Mouse (Mus musculus) brown adipose tissue, adult 24 weeks (tissue): ENCODE results near the gene Sycp2l. TPM values are rescaled to one million over a fixed set of nuclear protein-coding genes. Genes with fewer than 3 reads are reported as not detected.
"Not testable (repeated sequence)": the region's sequence is repeated elsewhere in the genome, so short reads cannot be mapped to it uniquely, and the experiment has no call there.

ENCODE experiments used
- H3K27ac ChIP-seq: fragments of 200-500 bp; replicated peaks from 2 replicates; pipeline ENCODE4 v1.5.1; 2012; ENCODE audit warnings: low read depth, mild to moderate bottlenecking, low read length
- H3K4me1 ChIP-seq: fragments of 200-500 bp; 2 replicates; pipeline ENCODE4 v1.6.1; 2012; ENCODE audit warnings: low read length, mixed read lengths; ENCODE audit not compliant: control insufficient read depth, insufficient read depth, insufficient read length
- H3K4me3 ChIP-seq: fragments of 200-500 bp; 2 replicates; pipeline ENCODE4 v1.5.1; 2012; ENCODE audit warnings: low read depth, mild to moderate bottlenecking, low read length, moderate library complexity; ENCODE audit not compliant: insufficient read depth
- polyA plus RNA-seq: library from polyadenylated mRNA; stranded (reverse); fragments of >200 nt; gene quantifications from 2 replicates; pipeline ENCODE4 v1.2.4, GENCODE M21; 2012; ENCODE audit not compliant: missing spikeins, insufficient read depth, insufficient read length

The Sycp2l gene
- polyA plus RNA-seq, 1 experiment: not detected

GRCm38 (mm10) chr13:41195640-41196333, 81.7 kb downstream of the Sycp2l start:
- Histone ChIP-seq H3K4me3 (no peak overlapping the region), H3K4me1 (no peaks in the 10 kb centered on the region), H3K27ac (no peak overlapping the region)

- Histone ChIP-seq H3K27ac (no peak overlapping the region), H3K4me1 (no peaks in the 10 kb centered on the region), H3K4me3 (no peak overlapping the region)
Measured at GRCm38 (mm10) chr13:41200861-41201260, 86.8 kb downstream of the Sycp2l start.

DNA sequence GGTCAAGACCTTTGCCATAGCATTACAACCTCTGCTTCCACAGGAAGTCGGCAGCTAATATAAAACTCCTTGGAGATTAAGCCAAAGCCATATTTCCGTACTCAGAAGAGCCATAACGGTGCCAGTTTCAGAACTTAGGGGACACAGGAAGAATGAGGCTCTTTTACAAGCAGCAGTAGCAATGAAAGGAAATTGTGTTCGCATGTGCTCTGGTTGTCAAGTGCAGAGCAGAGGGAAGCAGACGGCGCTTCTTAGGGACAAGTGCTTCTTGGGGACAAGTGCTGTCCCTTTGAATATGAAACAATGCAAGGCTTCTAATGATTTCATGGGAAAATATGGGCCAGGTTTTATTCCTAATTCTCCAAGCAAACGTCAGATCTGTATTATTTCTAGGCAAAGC, 89.2 kb downstream of the Sycp2l start:
- H3K4me1 ChIP-seq: no peaks in the 10 kb centered on the region
- H3K4me3 ChIP-seq: no peak overlapping the region
- H3K27ac ChIP-seq: no peak overlapping the region

DNA sequence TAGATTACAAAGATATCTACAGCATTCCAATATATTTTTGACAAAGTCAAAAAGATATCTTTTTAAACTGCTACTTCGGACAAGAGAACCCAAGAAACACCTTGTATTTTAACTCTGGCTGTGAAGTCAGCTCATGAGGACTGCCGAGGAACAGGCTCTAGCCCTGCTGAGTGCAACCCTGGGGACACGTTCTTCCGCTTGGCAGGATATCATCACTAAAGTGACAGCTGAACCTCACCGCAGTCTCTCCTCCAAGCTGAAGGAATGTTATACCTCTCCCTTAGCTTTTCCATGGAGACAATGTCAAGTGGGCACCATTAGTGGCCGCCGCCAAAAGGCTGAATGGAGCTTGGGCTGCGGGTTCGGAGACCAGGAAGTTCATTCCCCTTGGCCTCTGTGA, 89.6 kb downstream of the Sycp2l start:
- Histone ChIP-seq H3K27ac (no peak overlapping the region), H3K4me3 (no peak overlapping the region), H3K4me1 (no peaks in the 10 kb centered on the region)

DNA sequence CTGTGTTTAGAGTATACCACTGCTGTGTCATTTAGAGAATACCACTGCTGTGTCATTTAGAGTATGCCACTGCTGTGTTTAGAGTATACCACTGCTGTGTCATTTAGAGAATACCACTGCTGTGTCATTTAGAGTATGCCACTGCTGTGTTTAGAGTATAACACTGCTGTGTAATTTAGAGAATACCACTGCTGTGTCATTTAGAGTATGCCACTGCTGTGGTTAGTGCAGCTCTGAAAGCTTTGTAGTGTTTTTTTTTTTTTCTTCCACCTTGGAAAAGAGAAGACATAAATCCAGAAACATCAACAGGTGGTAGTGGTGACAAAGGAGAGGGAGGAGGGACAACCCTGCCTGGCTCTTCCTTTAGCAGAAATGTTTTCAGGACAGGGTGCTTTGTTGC, 91.5 kb downstream of the Sycp2l start:
- H3K4me3 ChIP-seq, H3K4me1 ChIP-seq, H3K27ac ChIP-seq: not testable (repeated sequence)

- H3K27ac ChIP-seq: no peak overlapping the region
- H3K4me3 ChIP-seq: no peak overlapping the region
- H3K4me1 ChIP-seq: no peaks in the 10 kb centered on the region
Measured at GRCm38 (mm10) chr13:41206241-41206640, 92.1 kb downstream of the Sycp2l start.

DNA sequence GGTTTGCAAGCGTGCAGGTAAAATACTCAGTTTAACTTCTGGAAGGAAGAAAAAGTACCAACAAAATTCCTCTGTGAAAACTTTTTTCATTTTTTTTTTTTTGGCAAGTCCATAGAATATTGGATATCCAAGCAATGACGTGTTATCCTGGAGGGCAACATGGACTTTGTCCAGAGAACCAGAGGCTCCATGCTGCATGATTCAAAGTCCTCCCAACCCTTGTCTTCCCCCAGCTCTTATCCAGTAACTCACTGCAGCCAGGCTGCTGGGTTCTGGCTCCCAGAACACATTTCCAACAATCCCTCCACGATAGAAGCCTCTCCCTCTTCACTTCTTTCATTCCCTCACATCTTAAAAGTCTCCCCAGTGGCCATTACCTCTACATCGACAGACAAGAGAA, 97.2 kb downstream of the Sycp2l start:
- Histone ChIP-seq H3K4me1 (no peaks in the 10 kb centered on the region), H3K27ac (no peak overlapping the region), H3K4me3 (no peak overlapping the region)

DNA sequence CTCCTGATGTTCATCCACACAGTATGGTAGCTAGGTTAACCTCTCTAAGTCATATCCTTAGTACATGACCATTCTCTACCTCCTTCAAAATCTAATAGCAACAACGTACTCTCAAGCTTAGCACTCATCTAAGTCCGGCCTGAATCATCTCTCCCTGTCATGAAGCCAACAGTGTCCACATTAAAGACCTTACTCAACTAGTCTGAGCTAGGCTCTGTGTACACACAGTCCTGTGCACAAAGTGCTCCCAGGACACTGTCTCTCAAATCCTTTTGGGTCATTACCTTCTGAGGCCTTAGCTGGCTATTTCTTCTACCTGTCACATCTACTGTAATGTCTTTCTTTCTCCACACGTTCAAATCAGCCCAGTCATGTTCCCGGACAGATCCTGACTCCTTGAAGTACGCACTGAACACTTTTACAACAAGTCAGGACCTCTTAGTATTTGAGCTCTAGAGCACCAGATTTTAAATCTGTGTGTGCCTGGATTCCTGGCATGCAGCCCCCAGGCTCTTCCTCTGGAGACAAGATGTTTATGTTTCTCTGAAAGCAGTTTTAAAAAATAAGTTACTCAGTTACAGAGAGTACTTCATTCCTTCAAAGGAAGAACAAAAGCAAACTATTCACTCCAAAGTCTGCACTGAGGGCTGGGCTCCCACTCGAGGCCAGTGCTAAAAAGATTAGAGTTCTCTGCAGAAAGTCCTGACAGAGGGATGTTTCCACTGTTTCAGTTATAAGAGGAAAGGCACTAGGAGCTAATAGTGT, 98.6 kb downstream of the Sycp2l start:
- Histone ChIP-seq H3K4me3 (no peak overlapping the region), H3K4me1 (no peaks in the 10 kb centered on the region), H3K27ac (no peak overlapping the region)

DNA sequence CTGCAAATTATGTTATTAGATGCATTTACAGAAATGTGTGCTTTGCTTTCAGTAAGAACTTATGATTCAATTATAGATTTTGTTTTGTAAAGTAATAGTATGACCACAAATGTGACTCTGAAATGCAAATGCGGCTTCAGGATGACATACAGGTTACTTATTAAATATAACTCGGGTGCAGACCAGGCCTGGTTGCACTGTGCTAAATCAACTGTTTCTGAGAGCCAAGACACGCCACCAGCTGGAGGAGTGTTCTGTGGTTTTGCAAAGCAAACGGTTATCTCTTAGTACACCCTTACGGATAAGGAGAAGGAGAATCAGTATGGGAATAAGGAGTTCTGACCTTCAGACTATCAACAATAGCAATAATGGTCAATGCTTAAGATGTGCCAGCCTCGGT, 101.6 kb downstream of the Sycp2l start:
- Histone ChIP-seq H3K4me1 (no peaks in the 10 kb centered on the region; the same call in 1 of the 2 replicates), H3K27ac (no peak overlapping the region), H3K4me3 (no peak overlapping the region)

DNA sequence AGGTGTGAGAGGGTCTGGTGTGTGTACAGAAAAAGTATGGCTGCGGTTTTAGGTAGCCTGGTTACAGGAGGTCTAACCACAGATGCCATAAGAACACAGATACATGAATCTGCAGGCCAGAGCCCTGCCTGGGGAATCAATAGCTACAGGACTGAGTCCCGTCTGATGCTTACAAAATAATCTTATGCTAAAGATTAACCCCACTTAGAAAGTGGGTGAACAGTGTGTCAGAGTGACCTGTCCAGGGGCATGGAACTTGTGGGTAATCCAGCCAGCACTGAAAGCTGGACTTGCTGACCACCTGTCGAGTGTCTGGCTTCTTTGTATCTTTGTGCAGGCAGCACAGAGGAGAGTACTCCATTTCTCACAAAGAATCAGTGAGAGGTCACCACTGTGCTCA, 102.1 kb downstream of the Sycp2l start:
- no peak overlapping the region for H3K4me3 ChIP-seq
- no peaks in the 10 kb centered on the region; the same call in 1 of the 2 replicates for H3K4me1 ChIP-seq
- H3K27ac ChIP-seq: no peak overlapping the region

DNA sequence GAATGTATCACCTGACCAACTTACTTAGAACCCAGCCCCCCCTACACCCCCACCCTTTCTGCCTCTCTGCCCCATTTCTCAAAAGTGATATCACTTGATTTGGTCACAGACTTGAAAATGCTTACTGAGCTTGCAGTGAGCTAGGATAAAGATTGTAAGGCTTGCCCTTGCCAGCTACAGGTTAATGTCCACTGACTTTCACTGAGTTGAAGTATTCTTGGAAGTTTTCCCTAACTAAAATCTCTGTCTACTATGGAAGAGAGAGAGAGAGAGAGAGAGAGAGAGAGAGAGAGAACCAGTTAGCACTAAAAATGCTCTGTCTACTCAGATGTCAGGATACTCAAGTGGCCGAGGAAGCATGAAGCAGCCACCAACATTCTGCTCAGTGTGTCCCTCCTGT, 104.9 kb downstream of the Sycp2l start:
- H3K4me3 ChIP-seq: no peak overlapping the region
- H3K4me1 ChIP-seq: no peaks in the 10 kb centered on the region; the same call in 1 of the 2 replicates
- H3K27ac ChIP-seq: no peak overlapping the region

GRCm38 (mm10) chr13:41219687-41220303, 105.7 kb downstream of the Sycp2l start:
- H3K27ac ChIP-seq: no peak overlapping the region
- peak overlapping the region; percentile 55 for H3K4me3 ChIP-seq
- no peaks in the 10 kb centered on the region; the same call in 1 of the 2 replicates for H3K4me1 ChIP-seq

GRCm38 (mm10) chr13:41220304-41220834, 106.3 kb downstream of the Sycp2l start, which contains the start of gene Elovl2:
Gene Elovl2, minus strand, starts transcription at chr13:41220405.
- no peak within 1 kb of the TSS for H3K27ac ChIP-seq
- H3K4me1 ChIP-seq: no peaks in the 10 kb centered on the region; the same call in 1 of the 2 replicates
- peak within 1 kb of the TSS; percentile 55 for H3K4me3 ChIP-seq
